Mouse (Mus musculus) forebrain, embryonic 13.5 days (tissue): ENCODE measurements around the gene Nmt1. TPM values are rescaled to one million over a fixed set of nuclear protein-coding genes. Genes with fewer than 3 reads are reported as not detected.

Experiments
- ATAC-seq: fragments of 200-750 bp; cut with Nextera tagmentation; 2 replicates; pipeline ENCODE4 v1.8.0; 2017
- H3K27ac ChIP-seq: fragments of 300-500 bp; sonication (generic); 2 replicates; pipeline ENCODE4 v1.5.1; 2015; ENCODE audit warnings: inconsistent platforms, mild to moderate bottlenecking, moderate library complexity
- H3K27me3 ChIP-seq: fragments of 300-500 bp; sonication (generic); 2 replicates; pipeline ENCODE4 v1.6.1; 2015; ENCODE audit warnings: mild to moderate bottlenecking, inconsistent platforms
- H3K36me3 ChIP-seq: fragments of 300-500 bp; sonication (generic); 2 replicates; pipeline ENCODE4 v1.6.1; 2015; ENCODE audit warnings: mild to moderate bottlenecking, inconsistent platforms; ENCODE audit not compliant: poor library complexity, severe bottlenecking
- H3K4me1 ChIP-seq: fragments of 300-500 bp; sonication (generic); 2 replicates; pipeline ENCODE4 v1.6.1; 2015; ENCODE audit warnings: inconsistent platforms
- H3K4me2 ChIP-seq: fragments of 300-500 bp; sonication (generic); 2 replicates; pipeline ENCODE4 v1.6.1; 2015; ENCODE audit warnings: inconsistent platforms, mild to moderate bottlenecking, moderate library complexity
- H3K4me3 ChIP-seq: fragments of 300-500 bp; sonication (generic); 2 replicates; pipeline ENCODE4 v1.5.1; 2015; ENCODE audit warnings: mild to moderate bottlenecking, inconsistent platforms
- H3K9ac ChIP-seq: fragments of 300-500 bp; sonication (generic); 2 replicates; pipeline ENCODE4 v1.6.1; 2015; ENCODE audit warnings: mild to moderate bottlenecking, inconsistent platforms
- H3K9me3 ChIP-seq: fragments of 300-500 bp; sonication (generic); replicated peaks from 2 replicates; pipeline ENCODE4 v1.6.1; 2016; ENCODE audit warnings: inconsistent platforms
- WGBS: fragments of 180-500 bp; shearing (Covaris S2); methylation state at CpG from one replicate; pipeline ENCODE4 v1.1.7; 2015; 5-methylcytosine and 5-hydroxymethylcytosine counted together
- polyA plus RNA-seq: library from polyadenylated mRNA; unstranded; fragments of >200 nt; fragmentation: Nextera tagmentation; extraction: Ambion mirVana; gene quantifications from 2 replicates; pipeline ENCODE4 v1.2.1, GENCODE M21; 2015

Nmt1 gene
- polyA plus RNA-seq, 1 experiment from 2014 or later = 53.9 TPM

- no peak overlapping the region for H3K4me2 ChIP-seq
- no peaks in the 10 kb centered on the region for H3K9me3 ChIP-seq
- no peaks in the 10 kb centered on the region for H3K27me3 ChIP-seq
- 74% methylated on average over 6 of the region's 6 CpGs for WGBS
- peaks cover 24% of the 10 kb centered on the region for H3K36me3 ChIP-seq
- no peak overlapping the region for H3K27ac ChIP-seq
- H3K9ac ChIP-seq = no peak overlapping the region
- no peak overlapping the region for H3K4me3 ChIP-seq
- H3K4me1 ChIP-seq = peaks cover 12% of the 10 kb centered on the region
- no peak for ATAC-seq
Observed at GRCm38 (mm10) chr11:103007001-103007340, 21.0 kb upstream of the Nmt1 start.

GRCm38 (mm10) chr11:103008558-103008957 is 19.4 kb upstream of the Nmt1 start:
- Histone ChIP-seq H3K9ac (no peak overlapping the region), H3K4me1 (peaks cover 6% of the 10 kb centered on the region; the same call in 1 of the 2 replicates), H3K9me3 (no peaks in the 10 kb centered on the region), H3K36me3 (peaks cover 31% of the 10 kb centered on the region), H3K27me3 (no peaks in the 10 kb centered on the region), H3K4me3 (no peak overlapping the region), H3K27ac (no peak overlapping the region), H3K4me2 (no peak overlapping the region)
- 87% methylated on average over 7 of the region's 7 CpGs for whole genome bisulfite sequencing
- no peak for ATAC-seq

GRCm38 (mm10) chr11:103009208-103009607 is 18.8 kb upstream of the Nmt1 start:
- H3K27me3 ChIP-seq = no peaks in the 10 kb centered on the region
- no peak overlapping the region for H3K4me2 ChIP-seq
- H3K27ac ChIP-seq = no peak overlapping the region
- no peak overlapping the region for H3K4me3 ChIP-seq
- H3K9me3 ChIP-seq = no peaks in the 10 kb centered on the region
- ATAC-seq = no peak
- no peak overlapping the region for H3K9ac ChIP-seq
- H3K4me1 ChIP-seq = peaks cover 6% of the 10 kb centered on the region; the same call in 1 of the 2 replicates
- peaks cover 31% of the 10 kb centered on the region for H3K36me3 ChIP-seq
- WGBS = 86% methylated on average over 8 of the region's 8 CpGs

- Histone ChIP-seq H3K9ac (no peak overlapping the region), H3K27ac (no peak overlapping the region), H3K9me3 (no peaks in the 10 kb centered on the region), H3K4me1 (peaks cover 18% of the 10 kb centered on the region), H3K27me3 (no peaks in the 10 kb centered on the region), H3K4me2 (no peak overlapping the region), H3K36me3 (peaks cover 34% of the 10 kb centered on the region), H3K4me3 (no peak overlapping the region)
- 90% methylated on average over 13 of the region's 13 CpGs for WGBS
- ATAC-seq = no peak
Observed at GRCm38 (mm10) chr11:103010454-103011205, 17.4 kb upstream of the Nmt1 start.

- no peak for ATAC-seq
- H3K4me3 ChIP-seq = no peak overlapping the region
- H3K9ac ChIP-seq = no peak overlapping the region
- 95% methylated on average over 2 of the region's 2 CpGs for whole genome bisulfite sequencing
- H3K4me2 ChIP-seq = no peak overlapping the region
- peaks cover 34% of the 10 kb centered on the region for H3K36me3 ChIP-seq
- H3K4me1 ChIP-seq = peaks cover 23% of the 10 kb centered on the region
- H3K27ac ChIP-seq = no peak overlapping the region
- H3K27me3 ChIP-seq = no peaks in the 10 kb centered on the region
- H3K9me3 ChIP-seq = no peaks in the 10 kb centered on the region
Observed at GRCm38 (mm10) chr11:103011206-103011497, 16.8 kb upstream of the Nmt1 start.

GRCm38 (mm10) chr11:103015881-103016825 is 11.8 kb upstream of the Nmt1 start:
- Histone ChIP-seq H3K27me3 (no peaks in the 10 kb centered on the region), H3K27ac (peak overlapping the region; percentile 94), H3K4me3 (peak overlapping the region; percentile 84), H3K4me2 (peak overlapping the region; percentile 74), H3K4me1 (peaks cover 18% of the 10 kb centered on the region), H3K9ac (peak overlapping the region; percentile 92), H3K36me3 (peaks cover 21% of the 10 kb centered on the region; the same call in 1 of the 2 replicates), H3K9me3 (no peaks in the 10 kb centered on the region)
- ATAC-seq = no peak
- 47% methylated on average over 27 of the region's 27 CpGs for WGBS

- ATAC-seq = peak; percentile 98
- Histone ChIP-seq H3K4me3 (peak overlapping the region; percentile 84), H3K27ac (peak overlapping the region; percentile 94), H3K9ac (peak overlapping the region; percentile 92), H3K36me3 (peaks cover 21% of the 10 kb centered on the region; the same call in 1 of the 2 replicates), H3K27me3 (no peaks in the 10 kb centered on the region), H3K4me2 (peak overlapping the region; percentile 74), H3K9me3 (no peaks in the 10 kb centered on the region), H3K4me1 (peaks cover 18% of the 10 kb centered on the region)
- WGBS = under 1% methylated on average over 36 of the region's 41 CpGs
Observed at GRCm38 (mm10) chr11:103016930-103017329, 11.1 kb upstream of the Nmt1 start.

- Histone ChIP-seq H3K4me2 (no peak overlapping the region), H3K27ac (no peak overlapping the region), H3K4me3 (no peak overlapping the region), H3K4me1 (peaks cover 18% of the 10 kb centered on the region), H3K9ac (no peak overlapping the region), H3K36me3 (peaks cover 19% of the 10 kb centered on the region; the same call in 1 of the 2 replicates), H3K9me3 (no peaks in the 10 kb centered on the region), H3K27me3 (no peaks in the 10 kb centered on the region)
- 79% methylated on average over 9 of the region's 9 CpGs for WGBS
- no peak for ATAC-seq
Observed at GRCm38 (mm10) chr11:103017661-103018060, 10.3 kb upstream of the Nmt1 start.

GRCm38 (mm10) chr11:103018860-103019259 is 9.1 kb upstream of the Nmt1 start:
- H3K27me3 ChIP-seq = no peaks in the 10 kb centered on the region
- ATAC-seq = no peak
- H3K4me3 ChIP-seq = no peak overlapping the region
- H3K27ac ChIP-seq = no peak overlapping the region
- H3K4me1 ChIP-seq = peaks cover 18% of the 10 kb centered on the region
- H3K9ac ChIP-seq = no peak overlapping the region
- WGBS = 82% methylated on average over 6 of the region's 6 CpGs
- no peak overlapping the region for H3K4me2 ChIP-seq
- H3K36me3 ChIP-seq = 0 out of 2 replicates have a peak, but pooled peaks cover 8% of the 10 kb centered on the region
- H3K9me3 ChIP-seq = no peaks in the 10 kb centered on the region

GRCm38 (mm10) chr11:103019325-103019724 is 8.7 kb upstream of the Nmt1 start:
- no peak overlapping the region for H3K4me3 ChIP-seq
- H3K27me3 ChIP-seq = no peaks in the 10 kb centered on the region
- ATAC-seq = no peak
- H3K9me3 ChIP-seq = no peaks in the 10 kb centered on the region
- peaks cover 18% of the 10 kb centered on the region for H3K4me1 ChIP-seq
- H3K4me2 ChIP-seq = no peak overlapping the region
- H3K27ac ChIP-seq = no peak overlapping the region
- 0 out of 2 replicates have a peak, but pooled peaks cover 8% of the 10 kb centered on the region for H3K36me3 ChIP-seq
- no peak overlapping the region for H3K9ac ChIP-seq
- WGBS = 87% methylated on average over 7 of the region's 7 CpGs

- 70% methylated on average over 3 of the region's 3 CpGs for WGBS
- H3K4me2 ChIP-seq = no peak overlapping the region
- no peak for ATAC-seq
Observed at GRCm38 (mm10) chr11:103020713-103021335, 7.2 kb upstream of the Nmt1 start.

GRCm38 (mm10) chr11:103023974-103024373 is 4.0 kb upstream of the Nmt1 start:
- no peak for ATAC-seq
- H3K36me3 ChIP-seq = 0 out of 2 replicates have a peak, but pooled peaks cover 6% of the 10 kb centered on the region
- WGBS = 88% methylated on average over 3 of the region's 3 CpGs

More at GRCm38 (mm10) chr11:103020713-103021335, 7.2 kb upstream of the Nmt1 start:
- Histone ChIP-seq H3K9ac (no peak overlapping the region), H3K9me3 (no peaks in the 10 kb centered on the region), H3K27me3 (no peaks in the 10 kb centered on the region), H3K4me3 (no peak overlapping the region), H3K36me3 (0 out of 2 replicates have a peak, but pooled peaks cover 6% of the 10 kb centered on the region), H3K4me1 (peaks cover 4% of the 10 kb centered on the region), H3K27ac (no peak overlapping the region)

More at GRCm38 (mm10) chr11:103023974-103024373, 4.0 kb upstream of the Nmt1 start:
- Histone ChIP-seq H3K9me3 (no peaks in the 10 kb centered on the region), H3K9ac (no peak overlapping the region), H3K4me2 (no peak overlapping the region), H3K27ac (no peak overlapping the region), H3K4me3 (no peak overlapping the region), H3K27me3 (no peaks in the 10 kb centered on the region), H3K4me1 (peaks cover 13% of the 10 kb centered on the region)
